Mouse (Mus musculus): Measurements from ENCODE around the gene Calcoco1.

DNA sequence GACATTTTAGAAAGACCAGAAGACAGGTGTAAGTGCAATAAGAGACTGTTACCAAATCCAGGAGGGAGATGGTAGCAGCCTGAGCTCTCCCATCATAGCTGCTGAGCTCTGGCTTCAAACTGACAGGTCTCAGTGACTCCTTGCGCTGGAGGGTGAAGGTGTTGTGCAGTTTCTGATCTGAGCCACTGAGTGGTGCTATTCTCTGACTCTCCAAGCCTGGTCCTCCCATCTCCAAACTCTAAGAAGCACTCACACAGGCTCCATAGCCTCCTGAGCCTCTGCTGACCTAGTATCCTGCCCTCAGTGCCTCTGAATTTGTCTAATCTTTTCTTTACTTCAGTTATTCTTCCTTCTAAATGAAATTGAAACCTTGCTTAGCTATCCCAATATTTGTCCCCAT is 38.3 kb downstream of the Calcoco1 start:
- no peak for TF ChIP-seq POLR2A (IDR thresholded peaks at IDR 0.05; ENCODE audit: low read depth, low read length)
- peak; percentile 57 for TF ChIP-seq CTCF (conservative IDR thresholded peaks at IDR 0.05; ENCODE audit: insufficient read depth, insufficient read length, low read depth, low read length)

All from kidney, adult 2 months (tissue).